Mouse (Mus musculus) monocyte, adult 2 months (primary cell): ENCODE measurements around the gene Pspn.

Experiments
- DNase-seq, 2 experiments: peaks; one replicate each; pipeline ENCODE4 v3.0.0; 2022; ENCODE audit warnings: low spot score in 2 of 2, low read depth in 1 of 2

Pspn gene

GRCm38 (mm10) chr17:56997029-56997667 is 2.7 kb downstream of the Pspn start, which contains the start of gene Alkbh7:
Gene Alkbh7 (plus strand): TSS chr17:56997339.
- peak; percentile 92 to 97 for DNase-seq

GRCm38 (mm10) chr17:56996506-56996905 is 3.3 kb downstream of the Pspn start:
- DNase-seq: no peak

GRCm38 (mm10) chr17:56995046-56995445 is 4.8 kb downstream of the Pspn start:
- no peak for DNase-seq

GRCm38 (mm10) chr17:56990966-56991365 is 8.9 kb downstream of the Pspn start:
- no peak for DNase-seq

- DNase-seq: peak; percentile 87 to 91
Measured at GRCm38 (mm10) chr17:56990115-56990746, 9.6 kb downstream of the Pspn start, which contains the start of gene Clpp. Gene Clpp (plus strand): TSS chr17:56990305.

- DNase-seq: no peak
Measured at GRCm38 (mm10) chr17:56989467-56990114, 10.2 kb downstream of the Pspn start.

GRCm38 (mm10) chr17:56988921-56989430 is 10.8 kb downstream of the Pspn start:
- no peak for DNase-seq

- DNase-seq: no peak
Measured at GRCm38 (mm10) chr17:56988441-56988840, 11.4 kb downstream of the Pspn start.

GRCm38 (mm10) chr17:56986105-56986805 is 13.6 kb downstream of the Pspn start:
- DNase-seq: no peak

- no peak for DNase-seq
Measured at GRCm38 (mm10) chr17:56985656-56986055, 14.2 kb downstream of the Pspn start.

GRCm38 (mm10) chr17:56984886-56985285 is 14.9 kb downstream of the Pspn start:
- DNase-seq: no peak

GRCm38 (mm10) chr17:56982013-56982412 is 17.8 kb downstream of the Pspn start, which contains the start of gene Acer1:
Gene Acer1 (minus strand): TSS chr17:56982126.
- no peak for DNase-seq

GRCm38 (mm10) chr17:56981049-56981448 is 18.8 kb downstream of the Pspn start:
- no peak for DNase-seq

GRCm38 (mm10) chr17:56979524-56979923 is 20.3 kb downstream of the Pspn start:
- no peak for DNase-seq

GRCm38 (mm10) chr17:56976531-56977390 is 23.1 kb downstream of the Pspn start:
- DNase-seq: no peak

- DNase-seq: no peak
Measured at GRCm38 (mm10) chr17:56975391-56975790, 24.4 kb downstream of the Pspn start.

GRCm38 (mm10) chr17:56974708-56975240 is 25.0 kb downstream of the Pspn start:
- DNase-seq: no peak

GRCm38 (mm10) chr17:56973956-56974707 is 25.7 kb downstream of the Pspn start:
- no peak for DNase-seq

- DNase-seq: no peak
Measured at GRCm38 (mm10) chr17:56970081-56970480, 29.7 kb downstream of the Pspn start.
